31 mouse cellular contexts compared by ENCODE assay signal in the genomic region with DNA sequence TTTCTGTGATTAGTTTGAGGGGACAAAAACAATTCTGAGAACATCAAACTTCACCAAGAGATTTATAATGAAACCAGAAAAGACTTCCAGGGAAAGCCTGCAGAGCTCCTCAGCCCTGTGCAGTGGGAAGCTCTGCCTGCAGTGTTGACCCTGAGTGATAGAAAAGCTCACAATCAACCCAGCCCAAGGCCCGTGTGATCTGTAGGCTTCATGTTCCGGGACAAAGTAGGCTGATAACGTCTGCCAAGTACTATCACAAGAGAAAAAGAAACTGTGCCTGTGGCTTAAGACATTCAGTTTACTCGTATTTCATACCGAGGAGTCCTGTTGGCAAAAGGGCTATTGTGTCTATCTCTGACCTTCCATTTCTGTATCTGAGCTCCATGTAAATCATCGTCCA. TPM values are rescaled to one million over a fixed set of nuclear protein-coding genes. Genes with fewer than 3 reads are reported as not detected.
DNase-seq lines count a peak whose midpoint lies in the region; ATAC-seq and TF ChIP-seq lines count a peak whose summit lies in the region.
"Had no signal": no experiment of that assay in that cellular context is flagged by ENCODE, and none has a peak within 500 bp of the region (broad histone marks: within the 10 kb centered on the region; RNA-seq: fewer than 3 reads in every experiment).

No protein-coding gene starts in this region.

- no peak overlapping the region for H3K27ac ChIP-seq in liver, embryonic 14.5 days
- H3K27ac ChIP-seq: embryonic facial prominence, embryonic 13.5 days; heart, embryonic 10.5 days; hindbrain, embryonic 12.5 days; kidney, postnatal 0 days; lung, embryonic 15.5 days; midbrain, embryonic 15.5 days; stomach, embryonic 15.5 days had no signal

- no peaks in the 10 kb centered on the region for H3K9me3 ChIP-seq in liver, embryonic 14.5 days (ENCODE audit: control insufficient read depth, low read length)
- H3K9me3 ChIP-seq: embryonic facial prominence, embryonic 13.5 days; G1E; heart, embryonic 10.5 days; lung, embryonic 15.5 days; midbrain, embryonic 15.5 days; stomach, embryonic 15.5 days had no signal

- H3K4me3 ChIP-seq in liver, embryonic 14.5 days (ENCODE audit: insufficient read depth in 1 of 2, low read depth in 2 of 2, low read length in 2 of 2): no peak overlapping the region
- H3K4me3 ChIP-seq: embryonic facial prominence, embryonic 13.5 days; heart, embryonic 10.5 days; hindbrain, embryonic 12.5 days; lung, embryonic 15.5 days; megakaryocyte, embryonic 14.5 days; midbrain, embryonic 15.5 days; stomach, embryonic 15.5 days had no signal

- H3K36me3 ChIP-seq in liver, embryonic 14.5 days (replicated peaks; ENCODE audit: control insufficient read depth, insufficient read depth, low read depth): no peaks in the 10 kb centered on the region
- H3K36me3 ChIP-seq: embryonic facial prominence, embryonic 13.5 days; G1E; heart, embryonic 10.5 days; hindbrain, embryonic 12.5 days; lung, embryonic 15.5 days; midbrain, embryonic 15.5 days; stomach, embryonic 15.5 days had no signal

- no peaks in the 10 kb centered on the region for H3K27me3 ChIP-seq in liver, embryonic 14.5 days (ENCODE audit: control insufficient read depth, insufficient read depth, low read length)
- H3K27me3 ChIP-seq: embryonic facial prominence, embryonic 13.5 days; hindbrain, embryonic 12.5 days; lung, embryonic 15.5 days; megakaryocyte, embryonic 14.5 days; midbrain, embryonic 15.5 days; Patski; stomach, embryonic 15.5 days had no signal

- peak; percentile 63 for ATAC-seq in liver, embryonic 14.5 days (ENCODE audit: insufficient read depth)
- ATAC-seq in frontal cortex, adult (ENCODE audit: low TSS enrichment): no peak
- ATAC-seq: forebrain, embryonic 16.5 days; intestine, embryonic 16.5 days; midbrain, embryonic 15.5 days; Patski had no signal

- H3K4me2 ChIP-seq in liver, embryonic 14.5 days (ENCODE audit: low read depth): peak overlapping the region; percentile 20; the same call in 1 of the 2 replicates
- H3K4me2 ChIP-seq: embryonic facial prominence, embryonic 13.5 days; hindbrain, embryonic 12.5 days; lung, embryonic 15.5 days; midbrain, embryonic 15.5 days; stomach, embryonic 15.5 days had no signal

- peak; percentile 33; the same call in 1 of the 2 replicates for TF ChIP-seq EP300 in liver, embryonic 14.5 days (IDR thresholded peaks at IDR 0.05; ENCODE audit: low read depth)

- H3K4me1 ChIP-seq in liver, embryonic 14.5 days (replicated peaks; ENCODE audit: control insufficient read depth in 2 of 2, insufficient read depth in 2 of 2, low read length in 1 of 2): peaks cover 23 to 33% of the 10 kb centered on the region in 2 experiments

- TF ChIP-seq CTCF in liver, embryonic 14.5 days (IDR thresholded peaks at IDR 0.05; ENCODE audit: low read depth): no peak

- no peak overlapping the region for H3K9ac ChIP-seq in liver, embryonic 14.5 days (replicated peaks)
- H3K9ac ChIP-seq: embryonic facial prominence, embryonic 13.5 days; hindbrain, embryonic 12.5 days; lung, embryonic 15.5 days; midbrain, embryonic 15.5 days; stomach, embryonic 15.5 days had no signal

- intact Hi-C loops in gastrocnemius, postnatal 14 days (cut with DNase I; ENCODE audit: low total_unique reads): no loop called here

- peak; percentile 40 for DNase-seq in adrenal gland, adult 2 months
- no peak for DNase-seq in adrenal gland, postnatal 10 days
- DNase-seq in ovary, postnatal 36 days (ENCODE audit: low spot score): peak; percentile 36
- no peak for DNase-seq in ovary, postnatal 10 days (ENCODE audit: low spot score)
- no peak for DNase-seq in liver, embryonic 14.5 days (ENCODE audit: low read depth in 3 of 3, low spot score in 3 of 3)
- DNase-seq in neural tube, embryonic 10.5 days (ENCODE audit: extremely low spot score, low spot score): no peak
- DNase-seq in gastrocnemius, postnatal 14 days: no peak
- DNase-seq: cerebellum, adult 18-20 months; cerebellum, postnatal 10 days; gastrocnemius, postnatal 10 days; heart, adult 11 months; heart, postnatal 36 days; kidney, adult 8-10 months; layer of hippocampus, postnatal 36 days; left cerebral cortex, postnatal 4 days; lung, postnatal 36 days; retina, postnatal 1 day; right cerebral cortex, postnatal 14 days had no signal

- 23% methylated on average over 6 of the region's 6 CpGs for WGBS in liver, embryonic 14.5 days (ENCODE audit: insufficient replicate concordance)

RNA-seq across cellular contexts. Expression of gene Gtdc1, which starts 46.4 kb away (rescaled TPM):
- total RNA-seq in adrenal gland, adult 2 months (2021): 10 to 100 TPM; 12.0 to 12.5 TPM
- 0.78 and 1.0 TPM in 2 replicates for polyA plus RNA-seq in adrenal gland, adult 2 months (2012; rRNA removed)
- total RNA-seq in adrenal gland, postnatal 10 days (2021): 10 to 100 TPM; 12.8 to 20.2 TPM
- polyA plus RNA-seq in liver, embryonic 14.5 days (2012; rRNA removed): 3.3 and 5.8 TPM in 2 replicates
- 3.6 and 4.2 TPM in 2 replicates for polyA plus RNA-seq in liver, embryonic 14.5 days (2014; fragmentation: Nextera tagmentation; extraction: Ambion mirVana)
- total RNA-seq in gastrocnemius, postnatal 14 days (2021): 10 to 100 TPM; 23.5 to 24.4 TPM

Comparison
In these comparisons a context has a peak if more than half of its experiments do, and no peak if none do; other contexts are left out.
1. DNase-seq: peak in adrenal gland, adult 2 months (single experiment) and ovary, postnatal 36 days (single experiment); none in adrenal gland, postnatal 10 days (single experiment), ovary, postnatal 10 days (single experiment), liver, embryonic 14.5 days (0 of 3), neural tube, embryonic 10.5 days (single experiment) and gastrocnemius, postnatal 14 days (single experiment).